Mouse (Mus musculus) left cerebral cortex, postnatal 14 days (tissue): Measurements from ENCODE around the gene Cadm1. TPM values are rescaled to one million over a fixed set of nuclear protein-coding genes. Genes with fewer than 3 reads are reported as not detected.

Experiments used
- DNase-seq, 2 experiments: peaks; one replicate each; pipeline ENCODE4 v3.0.0; 2021 to 2022; ENCODE audit warnings: low spot score in 2 of 2, mixed read lengths in 1 of 2
- intact Hi-C: fragments of 180-260 bp; cut with DNase I; formaldehyde crosslinking; loops from one replicate; pipeline ENCODE4 v1.15.1; 2025
- total RNA-seq, 2 experiments: library from RNA; stranded (reverse); gene quantifications; 2 replicates each; pipeline ENCODE4 v1.2.3; 2021

Cadm1 gene
- total RNA-seq, 2 experiments from 2014 or later, result 201 to 225 TPM

DNA sequence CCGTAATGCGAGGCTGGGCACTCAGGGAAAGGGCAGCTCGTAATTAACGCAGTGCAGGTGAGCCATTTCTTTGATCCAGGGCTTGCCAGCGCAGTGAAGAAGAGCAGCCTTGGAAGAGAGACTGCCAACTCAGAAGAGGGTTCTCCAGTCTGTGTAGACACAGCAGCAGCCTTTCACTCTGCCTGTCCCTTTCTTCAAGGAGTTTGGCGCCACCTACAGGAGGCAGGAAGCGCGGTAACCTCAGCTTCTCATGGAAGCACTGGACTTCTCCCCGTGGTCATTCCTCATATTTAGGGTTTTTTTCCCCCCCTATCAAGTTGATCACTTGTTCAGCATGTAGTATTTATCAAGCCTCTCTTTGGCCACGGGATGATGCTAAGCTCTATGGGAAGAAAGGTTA, 178.3 kb downstream of the Cadm1 start:
- intact Hi-C loops, result loop anchor here (5.0 to 10.0 kb wide), 3 partner anchors 176 to 971 kb away; partner anchors contain the start of gene Cadm1
- peak; percentile 84 to 86 for DNase-seq

DNA sequence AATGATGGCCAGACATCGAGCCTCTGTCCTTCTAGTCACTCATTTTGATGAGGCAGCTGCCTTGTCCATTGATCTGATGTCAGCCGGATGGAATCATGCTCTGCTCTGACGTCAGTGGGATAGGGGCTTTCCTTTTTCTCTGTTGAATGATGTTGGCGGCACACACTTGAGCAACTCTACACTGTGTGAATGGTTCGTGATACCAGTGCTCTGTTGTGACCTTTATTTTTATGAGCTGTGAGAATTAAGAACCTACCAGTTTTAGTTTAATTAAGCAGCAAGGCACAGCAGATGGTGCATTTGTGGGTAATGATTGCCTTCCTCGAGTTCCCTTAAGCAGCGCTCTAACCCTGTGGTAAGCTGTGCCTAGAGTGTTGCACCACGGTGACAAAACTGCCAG, 181.0 kb downstream of the Cadm1 start:
- no peak for DNase-seq
- intact Hi-C loops, result no loop called here

DNA sequence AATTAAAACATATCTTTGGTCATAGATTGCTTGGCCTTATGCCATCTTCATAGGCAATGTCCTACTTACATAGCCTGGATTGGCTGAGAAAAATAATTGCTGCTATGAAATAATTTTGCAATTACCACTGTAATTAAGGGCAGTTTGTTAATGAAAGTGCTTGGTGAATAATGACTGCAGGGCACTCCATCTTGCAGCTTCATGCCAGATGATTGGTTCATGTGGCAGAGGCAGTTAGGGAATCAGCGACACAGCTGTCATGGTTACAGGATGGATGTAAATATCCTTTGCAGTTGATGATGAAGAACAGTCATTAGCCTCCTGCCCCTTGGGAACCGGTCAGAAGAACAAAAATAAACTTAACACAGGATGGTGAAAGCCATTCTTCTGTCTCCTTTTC, 184.6 kb downstream of the Cadm1 start:
- DNase-seq, result no peak
- intact Hi-C loops, result no loop called here

DNA sequence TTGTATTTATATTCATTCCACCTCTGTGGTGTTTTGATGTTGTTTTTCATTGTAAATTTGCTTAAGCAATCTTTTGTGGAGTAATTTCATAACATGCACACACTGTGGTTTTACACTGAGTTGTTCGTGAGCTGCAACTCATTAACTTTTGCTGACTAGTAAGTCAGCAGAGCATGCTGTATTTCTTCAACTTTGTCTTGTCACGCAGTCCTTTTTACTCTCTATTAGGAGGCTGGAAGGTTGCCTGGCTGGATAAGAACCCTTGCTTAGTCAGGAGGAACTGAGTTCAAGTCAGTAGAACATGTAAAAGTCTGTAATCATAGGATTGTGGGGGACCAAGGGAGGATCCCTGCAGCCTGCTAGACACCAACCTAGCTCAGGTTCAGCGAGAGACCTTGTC, 185.4 kb downstream of the Cadm1 start:
- DNase-seq, result no peak
- intact Hi-C loops, result no loop called here

DNA sequence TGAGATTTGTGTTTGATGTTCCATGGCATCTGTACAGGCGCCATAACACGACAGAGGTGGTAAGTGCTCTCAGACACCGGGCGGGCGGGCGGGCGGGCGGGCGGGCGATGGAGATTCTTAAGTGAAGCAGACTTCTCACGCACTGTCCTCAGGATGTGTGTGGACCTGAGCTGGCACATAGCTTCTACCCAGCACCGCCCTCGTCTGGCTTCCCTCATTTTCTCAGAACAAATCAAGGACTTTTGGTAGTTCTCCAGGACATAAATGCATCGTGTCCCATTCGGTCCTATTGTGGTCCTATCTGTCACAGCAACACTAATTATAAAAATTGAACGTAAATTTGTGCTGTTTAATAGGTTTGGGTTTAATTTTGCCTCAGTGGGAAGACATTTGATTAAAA, 186.9 kb downstream of the Cadm1 start:
- peak in 1 of 2 experiments; percentile 67 for DNase-seq
- intact Hi-C loops, result no loop called here

DNA sequence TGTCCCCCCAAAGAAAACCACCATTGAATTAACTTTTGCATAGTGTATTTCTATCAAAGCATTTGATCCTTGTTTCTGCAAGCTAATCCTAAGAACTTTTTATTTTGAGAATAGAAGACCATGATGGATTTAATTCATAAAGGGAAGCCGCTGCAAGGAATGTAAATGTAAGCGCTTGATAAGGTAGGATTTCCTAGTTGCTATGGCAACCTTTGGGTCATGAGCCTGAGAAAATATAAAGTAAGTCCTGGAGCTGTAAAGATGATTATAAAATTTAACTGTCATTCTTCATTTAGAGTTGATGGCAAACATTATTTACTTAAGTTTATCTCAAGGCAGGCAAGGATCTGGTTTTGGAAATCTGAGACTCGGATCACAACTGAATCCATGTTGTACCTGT, 197.6 kb downstream of the Cadm1 start:
- intact Hi-C loops, result no loop called here
- DNase-seq, result no peak

DNA sequence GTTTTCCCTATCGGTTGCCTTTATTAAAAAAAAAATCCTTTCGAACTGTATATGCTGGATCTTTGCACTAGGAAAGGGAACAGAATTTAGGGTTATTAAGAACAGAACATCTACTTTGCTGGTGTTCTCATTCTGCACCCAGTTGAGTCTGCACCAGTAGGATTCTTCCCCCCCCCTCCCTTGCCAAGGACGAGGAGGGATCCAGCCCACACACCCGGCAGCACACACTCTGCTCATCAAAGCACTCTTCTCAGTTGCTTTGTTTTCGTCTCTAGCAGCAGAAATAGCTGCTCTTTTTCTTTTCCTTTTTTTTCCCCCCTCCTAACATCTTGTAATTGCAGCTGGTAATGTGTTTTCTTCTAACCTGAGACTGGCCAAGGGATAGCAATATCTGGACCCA, 198.9 kb downstream of the Cadm1 start:
- intact Hi-C loops, result no loop called here
- peak; percentile 58 to 59 for DNase-seq

DNA sequence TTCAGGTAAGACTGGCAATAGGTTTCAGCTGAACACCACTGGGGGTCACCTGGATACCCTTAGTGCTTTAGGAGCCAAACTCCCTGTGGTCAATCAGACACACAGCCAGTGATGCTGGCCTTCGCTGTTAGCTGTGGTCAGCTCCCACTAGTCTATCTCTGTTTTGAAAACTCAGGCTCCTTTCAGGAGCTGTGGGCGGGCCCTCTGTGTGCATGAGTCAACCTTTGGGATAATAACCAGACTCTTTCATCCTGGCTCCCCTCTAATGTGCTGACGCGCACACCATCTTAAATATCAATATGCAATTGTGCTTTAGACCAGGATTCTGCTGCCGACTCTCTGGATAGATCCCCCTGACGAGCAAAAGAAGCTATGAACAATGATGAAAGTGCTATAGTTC, 200.3 kb downstream of the Cadm1 start:
- DNase-seq, result no peak
- intact Hi-C loops, result no loop called here

DNA sequence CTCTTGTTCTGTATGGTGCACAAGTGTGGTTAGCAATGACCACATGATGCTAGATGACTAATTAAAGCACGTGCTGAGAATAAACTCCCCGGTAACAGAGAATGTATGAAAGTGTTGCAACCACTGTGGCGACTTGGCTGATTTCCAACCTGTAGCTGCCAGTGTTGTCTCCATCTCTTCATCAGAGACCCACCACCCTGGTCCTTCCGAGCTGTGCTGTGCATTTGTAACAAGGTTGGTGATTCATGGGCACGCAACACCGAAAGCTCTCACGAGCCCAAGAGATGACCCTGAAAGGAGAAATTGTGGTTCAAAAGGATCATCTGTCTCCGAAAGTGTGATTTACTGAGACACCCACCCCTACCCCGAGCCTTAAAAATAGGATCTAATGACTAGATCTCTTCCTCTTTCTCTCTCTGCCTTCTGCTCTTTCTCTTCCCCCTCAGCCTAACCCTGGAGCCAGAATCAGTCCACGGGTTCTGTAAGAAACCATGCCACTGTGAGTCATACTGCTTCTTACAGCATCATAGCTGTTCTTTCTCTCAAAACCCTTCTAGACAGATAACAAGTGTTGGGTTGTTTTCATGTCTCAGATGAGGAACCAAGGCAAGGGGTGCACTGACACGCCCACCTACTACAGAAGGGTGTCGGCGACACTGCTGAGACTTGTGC, 203.9 kb downstream of the Cadm1 start:
- DNase-seq, result peak; percentile 39 to 63
- intact Hi-C loops, result no loop called here

DNA sequence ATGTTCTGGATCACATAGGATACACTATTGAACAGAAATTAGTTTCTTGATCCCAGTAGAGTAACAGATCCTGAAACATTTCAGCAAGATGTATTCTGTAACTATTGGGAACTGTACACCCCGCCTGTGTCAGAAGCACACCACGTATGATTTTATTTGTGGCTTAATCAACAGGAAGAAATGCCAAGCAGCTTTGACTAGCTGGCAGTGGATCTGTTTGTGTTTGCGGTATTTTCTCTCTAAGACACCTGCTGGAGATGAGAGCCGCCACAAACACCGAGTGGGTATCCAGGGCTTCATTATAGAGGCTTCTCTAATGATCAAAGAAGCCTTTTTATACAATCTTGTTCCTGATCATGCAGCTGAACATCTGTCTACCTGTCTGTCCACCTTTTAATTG, 204.9 kb downstream of the Cadm1 start:
- DNase-seq, result no peak
- intact Hi-C loops, result no loop called here

DNA sequence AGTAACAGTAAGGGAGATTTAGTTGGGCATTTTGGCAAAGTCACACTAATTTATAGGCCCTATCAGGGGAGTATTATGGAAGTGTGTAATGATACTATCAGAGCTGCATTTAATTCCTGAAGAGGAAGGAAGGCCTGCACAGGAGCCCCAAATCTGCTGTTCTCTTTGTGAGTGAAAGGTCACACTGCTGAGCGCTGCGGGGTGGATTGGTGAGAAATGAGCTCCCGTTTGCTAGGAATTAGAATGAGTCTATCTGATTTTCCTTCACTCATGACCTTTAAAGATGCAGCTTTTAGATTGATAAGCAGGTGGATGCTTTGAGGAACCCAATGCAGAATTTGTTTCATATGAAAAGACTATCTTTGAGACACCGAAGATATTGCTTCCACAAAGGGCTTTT, 208.8 kb downstream of the Cadm1 start:
- intact Hi-C loops, result no loop called here
- no peak for DNase-seq

DNA sequence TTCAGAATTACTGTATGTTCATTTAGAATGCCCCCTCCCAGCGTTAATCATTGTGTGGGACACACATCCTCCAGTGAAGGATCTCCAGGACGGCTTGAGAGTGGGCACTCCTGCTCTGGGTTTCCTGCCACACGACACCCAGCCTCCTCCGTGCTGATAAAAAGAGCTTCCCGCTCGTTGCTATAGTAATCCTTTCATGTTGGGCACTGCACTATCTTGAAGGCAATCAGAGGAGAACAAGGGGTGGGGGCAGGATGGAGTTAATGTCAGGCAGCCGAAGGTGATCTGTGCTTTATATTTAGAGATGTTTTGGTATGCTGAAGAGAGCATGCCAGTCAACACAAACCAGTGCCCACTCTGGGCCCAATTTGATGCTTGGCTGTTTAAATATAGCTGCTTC, 209.3 kb downstream of the Cadm1 start:
- intact Hi-C loops, result no loop called here
- DNase-seq, result peak; percentile 56 to 78

DNA sequence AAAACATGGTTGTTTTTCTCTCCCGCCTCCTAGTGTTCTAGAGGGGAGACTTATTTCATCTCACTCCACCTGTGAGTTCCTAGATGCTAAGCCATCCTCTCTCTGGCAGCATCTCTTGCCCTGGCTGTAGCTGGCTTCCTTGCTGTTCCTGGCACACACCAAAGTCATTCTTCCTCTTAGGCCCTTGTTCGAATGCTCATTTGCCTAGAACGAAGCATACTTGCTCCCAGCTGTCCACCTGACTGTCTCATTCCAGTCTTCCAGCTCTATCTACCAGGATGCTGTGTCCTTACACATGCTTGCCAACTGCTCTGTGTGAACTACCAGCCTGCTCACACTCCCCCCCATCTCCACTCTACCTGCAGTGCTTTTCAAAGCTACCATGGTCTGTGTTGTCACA, 211.8 kb downstream of the Cadm1 start:
- intact Hi-C loops, result no loop called here
- no peak for DNase-seq

DNA sequence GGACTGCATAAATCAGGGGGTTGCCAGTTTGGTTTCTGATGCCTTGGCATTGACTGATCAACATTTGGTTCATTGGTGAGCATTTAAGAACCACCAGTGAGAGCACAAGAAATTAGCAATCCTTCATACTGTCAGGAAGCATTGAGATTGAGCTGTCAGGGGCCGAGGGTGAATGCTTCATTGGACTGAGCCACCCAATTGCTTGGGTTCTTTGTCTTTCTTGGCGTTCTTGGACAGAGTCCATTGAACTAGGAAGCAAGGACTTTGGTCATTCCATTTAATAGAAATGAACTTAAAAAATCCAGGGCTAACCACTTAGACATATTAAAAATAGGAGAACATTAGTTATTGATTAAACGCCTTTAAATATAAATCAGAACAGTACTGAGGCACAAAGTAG, 214.9 kb downstream of the Cadm1 start:
- intact Hi-C loops, result no loop called here
- DNase-seq, result no peak

DNA sequence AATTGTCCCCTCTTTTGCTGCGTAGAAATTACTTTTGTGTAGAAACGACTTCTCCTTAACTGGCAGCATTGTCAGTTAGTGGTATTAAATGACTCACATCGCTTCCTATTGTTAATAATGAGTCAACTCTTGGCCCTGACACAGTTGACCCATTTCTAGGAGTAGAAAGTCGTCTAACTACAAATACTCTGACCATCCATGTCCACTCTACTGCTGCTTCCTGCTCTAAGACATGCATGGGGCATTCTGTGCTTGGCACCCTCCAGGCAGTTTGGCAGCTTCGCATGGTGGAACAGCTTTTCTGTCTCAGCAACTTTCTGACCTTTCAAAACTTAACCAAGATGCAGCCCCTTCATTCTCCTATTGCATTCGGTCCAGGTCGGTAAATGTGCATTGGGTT, 215.7 kb downstream of the Cadm1 start:
- no peak for DNase-seq
- intact Hi-C loops, result no loop called here

DNA sequence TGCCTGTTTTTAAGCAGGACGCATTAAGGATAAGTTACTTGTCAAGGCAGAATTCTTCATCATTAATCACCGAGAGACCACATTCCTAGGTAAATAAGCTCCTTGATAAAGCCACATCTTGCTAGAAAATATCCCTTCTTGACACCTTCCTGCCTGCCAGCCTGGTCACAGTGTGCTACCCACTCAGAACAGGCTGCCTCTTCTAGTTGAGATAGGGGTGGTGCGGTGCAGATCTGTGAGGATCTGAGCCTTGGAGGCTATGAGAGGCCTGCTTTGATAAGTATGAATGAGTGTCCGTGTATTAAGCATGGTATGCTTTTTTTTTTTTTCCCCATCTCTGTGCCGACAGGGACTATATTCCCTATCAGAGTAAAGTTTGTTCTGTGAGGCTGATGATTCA, 219.2 kb downstream of the Cadm1 start:
- no peak for DNase-seq
- intact Hi-C loops, result no loop called here

DNA sequence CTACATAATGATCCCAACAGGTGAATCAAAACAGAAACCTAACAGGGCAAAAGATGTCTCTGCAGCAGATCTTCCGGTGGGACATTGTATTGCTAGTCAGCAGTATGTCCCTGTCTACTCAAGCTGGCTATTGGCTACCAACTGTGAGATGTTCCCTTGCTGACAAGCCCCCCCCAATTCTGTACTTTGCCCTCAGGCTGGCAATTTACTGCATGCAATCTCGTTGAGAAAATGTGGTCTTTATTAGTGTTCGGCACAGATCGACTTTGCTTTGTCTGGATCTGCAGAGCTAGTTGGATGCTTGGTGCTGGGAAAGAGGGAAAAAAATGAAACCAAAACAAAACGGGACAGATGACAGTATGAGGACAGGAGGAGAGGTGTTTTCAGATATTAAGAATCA, 222.5 kb downstream of the Cadm1 start:
- DNase-seq, result no peak
- intact Hi-C loops, result no loop called here

DNA sequence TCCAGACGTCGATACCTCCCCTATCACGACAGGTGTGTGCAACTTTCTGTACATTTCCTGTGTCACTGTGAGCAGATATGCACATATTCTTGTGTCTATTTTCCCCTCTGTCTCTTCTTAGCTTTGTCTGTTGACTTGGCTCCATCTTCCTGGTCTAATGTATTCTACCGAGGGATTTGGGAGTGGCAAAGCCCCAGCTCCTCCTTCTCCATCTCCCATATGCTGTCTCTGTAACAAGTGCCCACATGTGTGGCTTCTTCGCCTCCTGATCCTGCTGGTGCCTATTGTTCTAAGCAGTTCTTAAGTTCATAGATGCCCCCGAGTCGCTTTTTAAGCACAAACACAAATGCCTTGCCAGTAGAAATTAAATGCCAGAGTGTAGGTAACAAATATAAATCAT, 223.2 kb downstream of the Cadm1 start:
- intact Hi-C loops, result no loop called here
- DNase-seq, result no peak

DNA sequence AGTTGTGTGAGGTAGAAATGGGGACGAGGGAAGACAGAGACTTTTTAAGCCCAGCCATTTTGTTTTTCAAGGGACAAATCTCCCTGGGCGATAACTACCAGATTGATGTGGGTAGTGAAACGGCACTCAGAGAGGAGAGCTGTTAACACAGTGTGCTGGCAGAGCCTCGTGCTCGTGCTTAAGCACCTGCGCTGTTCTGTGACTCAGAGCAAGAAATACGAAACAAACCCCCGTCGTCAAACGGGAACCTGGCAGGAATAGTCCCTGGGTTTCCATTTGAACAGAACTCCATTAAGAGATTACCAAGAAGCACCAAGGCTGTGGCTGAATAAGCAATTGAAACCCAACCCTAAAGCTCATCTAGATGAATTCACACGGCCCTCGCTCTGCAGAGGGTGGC, 225.1 kb downstream of the Cadm1 start:
- intact Hi-C loops, result no loop called here
- DNase-seq, result peak; percentile 66 to 84

DNA sequence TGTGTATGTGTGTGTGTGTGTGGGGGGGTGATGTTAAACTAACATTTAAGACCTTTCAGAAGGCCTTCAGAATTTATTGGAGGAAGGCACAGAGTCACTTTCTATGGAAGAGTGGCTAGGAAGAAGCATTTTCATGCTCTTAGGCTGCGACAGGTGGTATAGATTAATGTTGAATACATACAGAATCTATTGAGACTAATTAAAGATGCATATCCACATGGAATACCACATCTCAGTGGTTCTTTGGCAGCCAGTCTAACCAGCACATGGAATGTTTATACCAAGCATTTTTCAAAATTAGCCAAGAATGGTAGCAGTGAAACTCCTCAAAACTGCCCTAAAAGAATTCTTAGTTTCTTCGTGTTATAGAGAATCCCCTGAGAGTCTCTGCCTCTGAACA, 227.8 kb downstream of the Cadm1 start:
- intact Hi-C loops, result no loop called here
- DNase-seq, result no peak

DNA sequence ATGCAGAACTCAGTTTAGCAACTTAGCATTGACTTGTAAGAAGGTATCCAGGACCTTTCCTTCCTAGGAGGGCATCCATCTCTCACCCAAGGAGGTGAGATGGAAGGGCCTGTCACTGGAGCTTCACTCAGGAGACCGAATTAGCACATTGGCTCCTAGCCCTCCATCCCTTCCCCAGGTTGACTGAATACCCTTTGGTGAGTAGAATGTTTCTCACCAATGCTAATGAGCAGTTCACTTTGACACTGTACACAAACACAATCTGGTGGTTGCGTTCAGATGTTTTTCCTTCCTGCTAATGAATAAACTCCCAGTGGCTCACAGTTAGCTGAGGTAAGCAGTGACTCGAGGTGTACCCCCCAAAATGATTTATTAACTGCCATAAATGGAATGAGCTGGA, 228.3 kb downstream of the Cadm1 start:
- no peak for DNase-seq
- intact Hi-C loops, result no loop called here

DNA sequence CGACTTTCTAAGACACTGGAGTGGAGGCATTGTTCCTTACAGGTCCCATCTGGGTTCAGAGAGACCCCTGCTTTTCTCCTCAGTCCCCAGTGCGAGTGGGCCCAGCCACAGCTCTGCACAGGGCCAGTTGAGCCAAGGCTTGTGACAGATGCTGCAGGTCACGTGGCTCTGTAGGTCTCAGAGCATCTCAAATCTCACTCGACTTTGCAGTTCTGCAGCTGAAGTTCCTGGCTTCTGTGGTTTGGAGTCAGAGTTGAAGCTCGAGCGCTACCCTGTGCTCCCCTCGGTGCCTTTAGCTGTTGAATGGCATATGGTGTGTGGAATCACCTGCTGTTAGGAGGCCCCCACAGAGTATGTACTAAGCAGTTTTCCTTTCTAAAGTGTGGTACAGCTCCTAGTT, 229.8 kb downstream of the Cadm1 start:
- intact Hi-C loops, result no loop called here

More for the DNA sequence above, 229.8 kb downstream of the Cadm1 start:
- no peak for DNase-seq
